Mouse (Mus musculus) stomach, embryonic 15.5 days (tissue): ENCODE results near the gene Cdc42bpa. TPM values are rescaled to one million over a fixed set of nuclear protein-coding genes. Genes with fewer than 3 reads are reported as not detected.

Source experiments
- ATAC-seq: fragments of 200-750 bp; cut with Nextera tagmentation; 2 replicates; pipeline ENCODE4 v1.8.0; 2017; ENCODE audit warnings: low read depth, moderate number of reproducible peaks, moderate TSS enrichment; ENCODE audit not compliant: insufficient read depth, low FRiP score
- H3K27ac ChIP-seq: fragments of 300-500 bp; sonication (generic); 2 replicates; pipeline ENCODE4 v1.5.1; 2015; ENCODE audit warnings: mild to moderate bottlenecking, inconsistent platforms
- H3K27me3 ChIP-seq: fragments of 300-500 bp; sonication (generic); replicated peaks from 2 replicates; pipeline ENCODE4 v1.6.1; 2015; ENCODE audit warnings: inconsistent platforms
- H3K36me3 ChIP-seq: fragments of 300-500 bp; sonication (generic); 2 replicates; pipeline ENCODE4 v1.6.1; 2015; ENCODE audit warnings: inconsistent platforms
- H3K4me1 ChIP-seq: fragments of 300-500 bp; sonication (generic); 2 replicates; pipeline ENCODE4 v1.6.1; 2015; ENCODE audit warnings: inconsistent platforms
- H3K4me2 ChIP-seq: fragments of 300-500 bp; sonication (generic); 2 replicates; pipeline ENCODE4 v1.6.1; 2015; ENCODE audit warnings: mild to moderate bottlenecking, inconsistent platforms
- H3K4me3 ChIP-seq: fragments of 300-500 bp; sonication (generic); replicated peaks from 2 replicates; pipeline ENCODE4 v1.5.1; 2015; ENCODE audit warnings: inconsistent platforms
- H3K9ac ChIP-seq: fragments of 300-500 bp; sonication (generic); 2 replicates; pipeline ENCODE4 v1.6.1; 2015; ENCODE audit warnings: inconsistent platforms
- H3K9me3 ChIP-seq: fragments of 300-500 bp; sonication (generic); 2 replicates; pipeline ENCODE4 v1.6.1; 2016; ENCODE audit warnings: inconsistent platforms
- WGBS: fragments of 180-500 bp; shearing (Covaris S2); methylation state at CpG from one replicate; pipeline ENCODE4 v1.1.7; 2015; 5-methylcytosine and 5-hydroxymethylcytosine counted together
- polyA plus RNA-seq: library from polyadenylated mRNA; unstranded; fragments of >200 nt; fragmentation: Nextera tagmentation; extraction: Ambion mirVana; gene quantifications from 2 replicates; pipeline ENCODE4 v1.2.1, GENCODE M21; 2015

Cdc42bpa gene
- polyA plus RNA-seq, 1 experiment from 2014 or later = 17.9 TPM

DNA sequence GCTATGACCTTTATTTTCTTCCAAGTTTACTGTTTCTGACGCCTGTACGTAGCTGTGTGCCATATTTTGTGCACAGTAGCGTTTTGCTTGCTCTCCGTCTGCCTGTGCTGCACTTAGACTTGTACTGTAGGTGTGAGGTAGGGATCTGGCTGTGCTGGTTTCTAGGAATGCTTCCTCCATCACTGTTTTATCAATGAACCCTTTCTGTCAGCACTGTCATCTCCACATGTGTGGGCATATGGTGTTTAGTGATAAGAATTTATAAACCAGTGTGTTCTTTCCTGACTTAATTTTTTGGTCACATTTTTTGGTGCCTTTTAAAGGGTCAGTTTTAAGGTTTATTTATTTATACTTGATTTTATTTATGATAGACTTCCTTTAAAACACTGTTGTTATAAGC is 188.3 kb downstream of the Cdc42bpa start:
- Histone ChIP-seq H3K9me3 (no peaks in the 10 kb centered on the region), H3K9ac (no peak overlapping the region), H3K4me3 (no peak overlapping the region), H3K36me3 (peaks cover 3% of the 10 kb centered on the region; the same call in 1 of the 2 replicates), H3K4me2 (no peak overlapping the region), H3K27me3 (no peaks in the 10 kb centered on the region), H3K27ac (no peak overlapping the region), H3K4me1 (no peaks in the 10 kb centered on the region)
- ATAC-seq = peak; percentile 92
- WGBS = 87% methylated on average over 4 of the region's 4 CpGs

DNA sequence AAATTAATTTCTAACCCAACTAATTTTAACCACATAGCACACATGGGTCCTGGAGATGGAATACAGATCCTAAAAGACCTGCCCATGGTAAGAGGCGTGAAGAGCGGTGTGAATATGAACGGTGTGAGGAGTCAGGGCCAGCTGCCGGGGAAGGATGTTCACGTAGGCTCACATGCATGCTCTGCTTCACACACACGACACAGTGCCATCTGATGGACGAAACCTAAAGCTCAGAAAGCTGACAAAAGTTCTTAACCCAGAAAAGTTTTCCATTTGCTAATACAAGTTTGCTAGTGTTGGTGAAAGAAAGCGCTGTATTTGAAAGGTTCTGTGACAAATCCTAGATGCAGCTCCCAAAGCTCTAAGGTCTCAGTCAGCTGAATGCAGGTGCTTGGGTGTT is 190.9 kb downstream of the Cdc42bpa start:
- Histone ChIP-seq H3K27me3 (no peaks in the 10 kb centered on the region), H3K36me3 (peaks cover 3% of the 10 kb centered on the region; the same call in 1 of the 2 replicates), H3K4me2 (no peak overlapping the region), H3K27ac (no peak overlapping the region), H3K9me3 (no peaks in the 10 kb centered on the region), H3K9ac (no peak overlapping the region), H3K4me3 (no peak overlapping the region), H3K4me1 (no peaks in the 10 kb centered on the region)
- no peak for ATAC-seq
- WGBS = 80% methylated on average over 8 of the region's 8 CpGs

- 60% methylated on average over 2 of the region's 2 CpGs for WGBS
- H3K36me3 ChIP-seq = peaks cover 19% of the 10 kb centered on the region
- H3K27me3 ChIP-seq = no peaks in the 10 kb centered on the region
- peak; percentile 47; the same call in 1 of the 2 replicates for ATAC-seq
- H3K9me3 ChIP-seq = no peaks in the 10 kb centered on the region
- H3K4me3 ChIP-seq = no peak overlapping the region
- no peak overlapping the region for H3K4me2 ChIP-seq
- 0 out of 2 replicates have a peak overlapping the region, but pooled peaks have one; percentile 12 for H3K27ac ChIP-seq
- no peak overlapping the region for H3K9ac ChIP-seq
- H3K4me1 ChIP-seq = no peaks in the 10 kb centered on the region
These were observed 198.4 kb downstream of the Cdc42bpa start for GRCm38 (mm10) chr1:180158648-180159047.

- H3K9ac ChIP-seq = no peak overlapping the region
- no peaks in the 10 kb centered on the region for H3K4me1 ChIP-seq
- H3K9me3 ChIP-seq = no peaks in the 10 kb centered on the region
- no peaks in the 10 kb centered on the region for H3K27me3 ChIP-seq
- peaks cover 16% of the 10 kb centered on the region; the same call in 1 of the 2 replicates for H3K36me3 ChIP-seq
- no peak for ATAC-seq
- no peak overlapping the region for H3K27ac ChIP-seq
- 82% methylated on average over 2 of the region's 2 CpGs for WGBS
- H3K4me3 ChIP-seq = no peak overlapping the region
- H3K4me2 ChIP-seq = no peak overlapping the region
These were observed 200.3 kb downstream of the Cdc42bpa start for GRCm38 (mm10) chr1:180160545-180160944.

GRCm38 (mm10) chr1:180161160-180161559 is 200.9 kb downstream of the Cdc42bpa start:
- Histone ChIP-seq H3K4me1 (no peaks in the 10 kb centered on the region), H3K27ac (no peak overlapping the region), H3K27me3 (no peaks in the 10 kb centered on the region), H3K4me2 (no peak overlapping the region), H3K9ac (no peak overlapping the region), H3K9me3 (no peaks in the 10 kb centered on the region), H3K36me3 (peaks cover 16% of the 10 kb centered on the region; the same call in 1 of the 2 replicates), H3K4me3 (no peak overlapping the region)
- ATAC-seq = no peak
- 83% methylated on average over 3 of the region's 3 CpGs for WGBS

GRCm38 (mm10) chr1:180161566-180162355 is 201.5 kb downstream of the Cdc42bpa start:
- no peak overlapping the region for H3K9ac ChIP-seq
- no peak for ATAC-seq
- no peak overlapping the region for H3K27ac ChIP-seq
- no peak overlapping the region for H3K4me3 ChIP-seq
- no peaks in the 10 kb centered on the region for H3K9me3 ChIP-seq
- H3K27me3 ChIP-seq = no peaks in the 10 kb centered on the region
- no peaks in the 10 kb centered on the region for H3K4me1 ChIP-seq
- no peak overlapping the region for H3K4me2 ChIP-seq
- WGBS = 86% methylated on average over 20 of the region's 20 CpGs
- peaks cover 16% of the 10 kb centered on the region; the same call in 1 of the 2 replicates for H3K36me3 ChIP-seq

GRCm38 (mm10) chr1:180162986-180163385 is 202.7 kb downstream of the Cdc42bpa start:
- 88% methylated on average over 7 of the region's 7 CpGs for WGBS
- no peaks in the 10 kb centered on the region for H3K9me3 ChIP-seq
- H3K4me2 ChIP-seq = no peak overlapping the region
- H3K9ac ChIP-seq = no peak overlapping the region
- no peak overlapping the region for H3K27ac ChIP-seq
- no peaks in the 10 kb centered on the region for H3K27me3 ChIP-seq
- no peaks in the 10 kb centered on the region for H3K4me1 ChIP-seq
- no peak overlapping the region for H3K4me3 ChIP-seq
- H3K36me3 ChIP-seq = peaks cover 16% of the 10 kb centered on the region; the same call in 1 of the 2 replicates
- no peak for ATAC-seq

DNA sequence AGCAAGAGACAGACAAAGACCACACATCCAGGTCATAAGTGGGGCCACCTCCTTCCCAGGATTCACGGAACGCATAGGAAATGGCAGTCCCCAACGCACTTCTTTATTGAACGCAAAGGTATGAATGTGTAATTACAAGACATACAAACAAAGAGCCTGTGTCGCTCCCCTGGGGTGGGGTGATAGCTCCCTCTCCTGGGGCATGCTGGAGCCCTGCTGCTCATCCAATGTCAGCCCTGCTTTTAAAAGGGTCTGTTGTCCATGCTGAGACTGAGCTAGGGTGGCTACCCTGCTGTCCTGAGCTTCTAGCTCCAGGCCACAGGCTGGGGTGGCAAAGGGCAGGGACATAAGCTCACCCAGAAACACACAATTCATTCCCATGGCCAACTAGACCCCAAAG is 206.3 kb downstream of the Cdc42bpa start:
- Histone ChIP-seq H3K4me3 (no peak overlapping the region), H3K9me3 (no peaks in the 10 kb centered on the region), H3K27me3 (no peaks in the 10 kb centered on the region), H3K4me2 (no peak overlapping the region), H3K36me3 (peaks cover 5% of the 10 kb centered on the region; the same call in 1 of the 2 replicates), H3K27ac (no peak overlapping the region), H3K4me1 (no peaks in the 10 kb centered on the region), H3K9ac (no peak overlapping the region)
- ATAC-seq = no peak
- 84% methylated on average over 5 of the region's 5 CpGs for WGBS

- H3K4me1 ChIP-seq = no peaks in the 10 kb centered on the region
- WGBS = 92% methylated on average over 6 of the region's 6 CpGs
- no peaks in the 10 kb centered on the region for H3K27me3 ChIP-seq
- no peak overlapping the region for H3K4me2 ChIP-seq
- ATAC-seq = no peak
- H3K9me3 ChIP-seq = no peaks in the 10 kb centered on the region
- no peak overlapping the region for H3K4me3 ChIP-seq
- H3K36me3 ChIP-seq = no peaks in the 10 kb centered on the region
- H3K27ac ChIP-seq = no peak overlapping the region
- H3K9ac ChIP-seq = no peak overlapping the region
These were observed 208.0 kb downstream of the Cdc42bpa start for GRCm38 (mm10) chr1:180168294-180168693.

DNA sequence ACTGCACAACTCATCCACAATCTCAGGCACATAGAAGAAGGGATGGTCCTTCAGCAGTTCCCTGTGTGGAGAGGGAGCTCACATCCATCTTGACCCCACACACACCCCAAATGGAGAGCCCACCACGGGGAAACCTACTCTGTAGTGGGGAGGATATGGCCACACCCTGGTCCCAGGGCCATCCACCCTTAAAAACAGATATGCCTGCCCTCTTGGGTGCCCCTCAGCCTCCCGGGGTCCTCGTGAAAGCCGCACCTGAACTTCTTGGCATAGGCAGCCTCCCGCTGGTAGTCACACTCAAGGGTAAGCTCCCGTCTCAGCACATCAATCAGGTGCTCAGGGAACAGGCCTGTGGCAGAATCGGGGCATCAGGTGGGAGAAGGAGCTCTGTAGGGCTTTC is 208.9 kb downstream of the Cdc42bpa start:
- H3K9ac ChIP-seq = no peak overlapping the region
- H3K4me1 ChIP-seq = no peaks in the 10 kb centered on the region
- ATAC-seq = no peak
- H3K27ac ChIP-seq = no peak overlapping the region
- 87% methylated on average over 7 of the region's 7 CpGs for WGBS
- H3K4me3 ChIP-seq = no peak overlapping the region
- H3K27me3 ChIP-seq = no peaks in the 10 kb centered on the region
- no peaks in the 10 kb centered on the region for H3K36me3 ChIP-seq
- H3K4me2 ChIP-seq = no peak overlapping the region
- no peaks in the 10 kb centered on the region for H3K9me3 ChIP-seq

DNA sequence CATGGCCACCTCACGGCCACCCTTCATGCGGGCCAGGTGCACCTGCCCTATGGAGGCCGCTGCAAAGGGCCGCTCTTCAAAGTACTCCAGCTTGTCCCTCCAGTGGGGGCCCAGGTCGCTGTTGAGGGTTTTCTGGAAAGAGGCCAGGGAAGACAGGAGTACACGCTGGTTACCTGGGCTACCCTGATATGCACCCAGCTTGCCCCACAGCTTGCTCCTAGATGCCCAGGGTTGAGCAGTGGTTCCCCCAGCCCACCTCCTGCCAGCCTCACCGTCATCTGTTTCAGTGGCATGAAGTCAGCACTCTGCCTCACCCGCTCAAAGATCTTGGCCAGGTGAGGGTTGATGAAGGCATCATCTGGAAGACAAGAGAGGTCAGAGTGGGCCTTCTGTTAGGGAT is 209.8 kb downstream of the Cdc42bpa start:
- H3K4me2 ChIP-seq = no peak overlapping the region
- H3K36me3 ChIP-seq = no peaks in the 10 kb centered on the region
- no peaks in the 10 kb centered on the region for H3K4me1 ChIP-seq
- no peak overlapping the region for H3K9ac ChIP-seq
- no peak overlapping the region for H3K27ac ChIP-seq
- no peaks in the 10 kb centered on the region for H3K9me3 ChIP-seq
- WGBS = 90% methylated on average over 8 of the region's 8 CpGs
- H3K4me3 ChIP-seq = no peak overlapping the region
- no peak for ATAC-seq
- no peaks in the 10 kb centered on the region for H3K27me3 ChIP-seq

- Histone ChIP-seq H3K36me3 (no peaks in the 10 kb centered on the region), H3K27me3 (no peaks in the 10 kb centered on the region), H3K4me2 (no peak overlapping the region), H3K9me3 (no peaks in the 10 kb centered on the region), H3K27ac (no peak overlapping the region), H3K4me1 (peaks cover 4% of the 10 kb centered on the region; the same call in 1 of the 2 replicates), H3K9ac (no peak overlapping the region), H3K4me3 (no peak overlapping the region)
- 82% methylated on average over 2 of the region's 2 CpGs for WGBS
- ATAC-seq = no peak
These were observed 211.6 kb downstream of the Cdc42bpa start for GRCm38 (mm10) chr1:180171883-180172282.
